Mouse (Mus musculus) kidney, adult 2 months (tissue): ENCODE measurements around the gene Cela2a.

Experiments
- CTCF ChIP-seq: fragments of 200-500 bp; conservative IDR thresholded peaks from 2 replicates; pipeline ENCODE4 v1.5.1; 2011; ENCODE audit warnings: low read depth, mild to moderate bottlenecking, control low read depth, low read length, moderate library complexity, mixed read lengths; ENCODE audit not compliant: insufficient read depth, insufficient read length
- POLR2A ChIP-seq: fragments of 200-500 bp; IDR thresholded peaks from one replicate; pipeline ENCODE4 v1.6.1; 2011; ENCODE audit warnings: low read depth, low read length, control low read depth

DNA sequence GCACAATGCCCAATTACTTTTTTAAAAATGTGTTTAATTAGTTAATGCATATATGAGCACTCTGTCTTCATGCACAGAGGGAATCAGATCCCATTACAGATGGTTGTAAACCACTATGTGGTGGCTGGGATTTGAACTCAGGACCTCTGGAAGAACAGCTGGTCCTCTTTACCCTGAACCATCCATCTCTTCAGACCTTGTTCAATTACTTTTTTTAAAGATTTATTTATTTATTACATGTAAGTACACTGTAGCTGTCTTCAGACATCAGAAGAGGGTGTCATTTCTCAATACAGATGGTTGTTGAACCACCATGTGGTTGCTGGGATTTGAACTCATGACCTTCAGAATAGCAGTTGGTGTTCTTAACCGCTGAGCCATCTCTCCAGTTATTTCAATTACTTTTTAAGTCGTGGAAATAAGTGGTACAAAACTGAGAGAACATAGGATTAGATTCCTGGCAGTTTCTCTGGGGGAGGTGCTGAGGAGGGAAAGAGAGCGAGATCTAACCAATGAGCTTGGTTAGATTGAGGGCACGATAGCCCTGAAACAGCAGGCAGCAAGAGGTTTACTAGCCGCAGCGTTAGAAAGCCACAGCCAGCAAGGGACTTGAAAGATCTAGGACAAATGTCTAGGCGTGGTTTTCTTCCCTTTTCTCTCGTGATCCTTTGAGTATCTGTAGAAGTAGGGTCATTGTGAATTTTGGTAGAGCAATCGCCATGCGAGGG, 33.2 kb downstream of the Cela2a start:
- TF ChIP-seq CTCF = no peak
- TF ChIP-seq POLR2A = no peak
